Mouse (Mus musculus) kidney, adult 2 months (tissue): Measurements from ENCODE around the gene Ccdc114. TPM values are rescaled to one million over a fixed set of nuclear protein-coding genes. Genes with fewer than 3 reads are reported as not detected.
"Not testable (repeated sequence)": the region's sequence is repeated elsewhere in the genome, so short reads cannot be mapped to it uniquely, and the experiment has no call there.

Experiments
- DNase-seq: peaks from one replicate; pipeline ENCODE4 v3.0.0; 2021
- H3K27ac ChIP-seq: fragments of 200-500 bp; 2 replicates; pipeline ENCODE4 v1.5.1; 2012; ENCODE audit warnings: low read depth, low read length, control low read depth, inconsistent platforms; ENCODE audit not compliant: insufficient read depth
- H3K27me3 ChIP-seq: fragments of 200-500 bp; replicated peaks from 2 replicates; pipeline ENCODE4 v1.6.1; 2012; ENCODE audit warnings: mild to moderate bottlenecking, moderate library complexity, low read length, inconsistent platforms; ENCODE audit not compliant: control insufficient read depth, insufficient read depth
- H3K36me3 ChIP-seq: fragments of 200-500 bp; 2 replicates; pipeline ENCODE4 v1.6.1; 2012; ENCODE audit warnings: mild to moderate bottlenecking, moderate library complexity, low read length, inconsistent platforms; ENCODE audit not compliant: control insufficient read depth, insufficient read depth
- H3K4me1 ChIP-seq: fragments of 200-500 bp; 2 replicates; pipeline ENCODE4 v1.6.1; 2011; ENCODE audit warnings: low read length; ENCODE audit not compliant: control insufficient read depth, insufficient read depth
- H3K4me3 ChIP-seq: fragments of 200-500 bp; 2 replicates; pipeline ENCODE4 v1.5.1; 2011; ENCODE audit warnings: mild to moderate bottlenecking, low read depth, low read length, control low read depth; ENCODE audit not compliant: insufficient read depth
- CTCF ChIP-seq: fragments of 200-500 bp; conservative IDR thresholded peaks from 2 replicates; pipeline ENCODE4 v1.5.1; 2011; ENCODE audit warnings: low read depth, mild to moderate bottlenecking, control low read depth, low read length, moderate library complexity, mixed read lengths; ENCODE audit not compliant: insufficient read depth, insufficient read length
- POLR2A ChIP-seq: fragments of 200-500 bp; IDR thresholded peaks from one replicate; pipeline ENCODE4 v1.6.1; 2011; ENCODE audit warnings: low read depth, low read length, control low read depth
- WGBS: fragments of 180-500 bp; shearing (Covaris S2); methylation state at CpG from one replicate; pipeline ENCODE4 v1.1.7; 2018; 5-methylcytosine and 5-hydroxymethylcytosine counted together
- polyA plus RNA-seq: library from polyadenylated mRNA; depleted of rRNA; stranded (reverse); fragments of >200 nt; gene quantifications from 2 replicates; pipeline ENCODE4 v1.2.3, GENCODE M21; 2012; rRNA removed

Ccdc114 gene
- 8.6 and 8.9 TPM in 2 replicates for polyA plus RNA-seq

DNA sequence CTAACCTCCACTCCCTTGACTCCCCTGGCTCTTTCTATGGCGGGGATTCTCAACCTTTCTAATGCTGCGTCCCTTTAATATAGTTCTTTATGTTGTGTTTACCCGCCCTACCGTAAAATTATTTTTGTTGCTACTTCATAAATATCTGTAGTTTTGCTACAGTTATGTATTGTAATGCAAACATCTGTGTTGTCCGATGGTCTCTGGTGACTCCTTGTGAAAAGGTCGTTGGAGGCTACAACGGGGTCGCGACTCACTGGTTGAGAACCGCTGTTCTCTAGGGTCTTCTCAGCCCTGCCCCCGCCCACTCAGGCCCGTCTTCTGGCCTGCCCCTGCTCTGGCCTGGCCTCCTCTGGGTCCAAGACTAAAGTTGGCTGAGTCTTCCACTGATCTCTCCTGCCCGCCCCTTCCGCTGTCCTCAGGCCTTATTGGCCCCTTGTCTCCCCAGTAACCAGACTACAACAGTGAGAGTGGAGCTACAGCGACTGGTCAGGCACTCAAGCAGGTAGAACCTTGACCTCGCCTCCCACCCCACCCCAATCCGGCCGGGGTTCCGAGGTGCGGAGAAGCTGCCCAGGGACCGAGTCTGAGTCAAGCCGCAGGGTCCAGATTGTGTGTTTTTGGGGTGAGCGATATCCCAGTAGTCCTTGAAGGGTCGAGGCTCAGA lies at the start of gene Ccdc114:
Ccdc114 (plus strand) TSS at position 311 of the 667 bp plus-strand sequence.
- H3K27me3 ChIP-seq: no peaks in the 10 kb centered on the region
- TF ChIP-seq CTCF (no peak), POLR2A (peak; percentile 70)
- peak within 1 kb of the TSS; percentile 96 for H3K27ac ChIP-seq
- H3K4me1 ChIP-seq: no peaks in the 10 kb centered on the region
- peak within 1 kb of the TSS; percentile 75 for H3K4me3 ChIP-seq
- DNase-seq: peak; percentile 93
- WGBS: 4% methylated on average over 24 of the region's 24 CpGs
- H3K36me3 ChIP-seq: no peaks in the 10 kb centered on the region

DNA sequence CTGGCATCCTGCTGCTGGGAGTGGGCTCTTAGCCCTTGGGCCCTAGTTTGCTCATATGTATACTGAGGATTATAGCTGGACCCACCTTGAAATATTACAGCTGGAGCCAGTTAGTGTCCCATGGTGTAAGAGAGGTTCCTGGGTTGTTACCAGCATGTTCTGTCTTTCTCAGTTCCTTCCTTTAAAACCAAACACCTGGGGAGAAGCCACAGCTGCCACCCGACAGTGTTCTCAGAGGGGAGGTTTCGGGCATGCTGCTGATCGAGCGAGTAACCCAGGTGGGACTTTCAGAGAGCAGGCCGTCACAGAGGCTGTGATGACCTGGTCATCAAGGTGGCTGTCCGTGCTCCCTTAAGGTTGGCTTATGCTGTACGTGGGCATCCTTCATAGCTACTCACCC lies 47.0 kb upstream of the Ccdc114 start:
- H3K27ac ChIP-seq: no peak overlapping the region
- H3K4me1 ChIP-seq: peaks cover 6% of the 10 kb centered on the region; the same call in 1 of the 2 replicates
- H3K36me3 ChIP-seq: peaks cover 4% of the 10 kb centered on the region
- DNase-seq: no peak
- H3K4me3 ChIP-seq: no peak overlapping the region
- H3K27me3 ChIP-seq: no peaks in the 10 kb centered on the region
- 92% methylated on average over 7 of the region's 7 CpGs for WGBS
- no peak for TF ChIP-seq POLR2A
- no peak for TF ChIP-seq CTCF

DNA sequence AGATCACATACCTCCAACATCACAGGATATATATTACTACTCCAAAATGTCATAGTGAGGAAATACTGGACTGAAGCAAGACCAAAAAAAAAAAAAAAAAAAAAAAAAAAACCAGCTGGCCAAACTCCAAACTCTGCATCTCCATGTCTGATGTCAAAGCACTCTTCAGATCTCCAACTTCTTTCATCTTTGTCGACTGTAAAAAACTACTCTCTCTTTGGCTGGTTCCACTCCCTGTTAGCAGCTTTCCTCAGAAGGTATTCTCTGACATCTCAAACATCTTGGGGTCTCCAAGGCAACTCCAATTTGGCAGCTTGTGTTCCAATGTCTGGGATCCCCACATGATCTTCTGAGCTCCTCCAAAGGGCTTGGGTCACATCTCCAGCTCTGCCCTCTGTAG lies 45.6 kb upstream of the Ccdc114 start, which contains the start of gene Grin2d:
Grin2d (minus strand) TSS at position 101 of the 400 bp plus-strand sequence.
- 89% methylated on average over 1 of the region's 1 CpGs for WGBS
- DNase-seq, H3K4me1 ChIP-seq, H3K4me3 ChIP-seq, H3K27ac ChIP-seq, H3K27me3 ChIP-seq, H3K36me3 ChIP-seq: not testable (repeated sequence)

DNA sequence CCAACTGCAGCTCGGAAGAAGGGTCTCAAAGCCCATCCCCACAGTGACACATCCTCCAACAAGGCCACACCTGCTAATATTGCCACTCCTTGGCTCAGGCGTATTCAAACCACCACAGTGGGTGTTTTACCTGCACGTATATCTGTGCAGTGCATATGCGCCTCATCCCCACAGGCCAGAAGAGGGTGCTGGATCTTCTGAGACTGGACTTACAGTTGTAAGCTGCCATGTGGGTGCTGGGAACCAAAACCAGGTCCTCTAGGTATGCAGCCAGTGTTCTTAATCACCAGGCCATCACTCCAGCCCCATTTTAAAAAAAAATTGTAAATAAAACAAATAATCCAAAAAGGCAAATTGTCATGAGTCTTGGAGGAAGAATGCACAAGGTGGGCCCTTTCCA lies 43.3 kb upstream of the Ccdc114 start:
- no peak overlapping the region for H3K27ac ChIP-seq
- over 99% methylated on average over 4 of the region's 4 CpGs for WGBS
- no peaks in the 10 kb centered on the region for H3K27me3 ChIP-seq
- H3K4me3 ChIP-seq: no peak overlapping the region
- no peak for TF ChIP-seq POLR2A
- no peak for TF ChIP-seq CTCF
- DNase-seq: no peak
- H3K36me3 ChIP-seq: peaks cover 4% of the 10 kb centered on the region
- H3K4me1 ChIP-seq: no peaks in the 10 kb centered on the region

DNA sequence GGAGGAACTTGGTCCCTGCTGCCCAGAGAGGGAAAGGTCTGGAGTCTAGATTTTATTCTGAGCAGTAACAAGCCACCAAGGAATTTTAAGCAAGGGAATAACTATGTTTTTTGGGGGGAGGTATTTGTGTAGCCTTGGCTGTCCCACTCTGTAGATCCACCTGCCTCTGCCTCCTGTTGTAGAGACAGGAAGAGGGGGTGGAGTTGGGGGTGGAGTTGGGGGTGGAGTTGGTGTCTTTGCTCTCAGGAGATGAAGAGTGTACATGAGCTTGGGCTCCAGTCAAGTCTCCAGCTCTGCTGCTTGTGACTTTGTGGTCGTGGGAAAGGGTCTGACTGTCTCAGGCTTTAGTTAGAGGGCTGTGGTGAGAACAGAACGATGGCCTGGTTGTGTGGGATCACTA lies 42.9 kb upstream of the Ccdc114 start:
- no peak for DNase-seq
- Histone ChIP-seq H3K27ac (no peak overlapping the region), H3K4me1 (no peaks in the 10 kb centered on the region), H3K36me3 (peaks cover 4% of the 10 kb centered on the region), H3K4me3 (no peak overlapping the region), H3K27me3 (no peaks in the 10 kb centered on the region)
- TF ChIP-seq POLR2A: no peak
- no peak for TF ChIP-seq CTCF
- 83% methylated on average over 2 of the region's 2 CpGs for WGBS

DNA sequence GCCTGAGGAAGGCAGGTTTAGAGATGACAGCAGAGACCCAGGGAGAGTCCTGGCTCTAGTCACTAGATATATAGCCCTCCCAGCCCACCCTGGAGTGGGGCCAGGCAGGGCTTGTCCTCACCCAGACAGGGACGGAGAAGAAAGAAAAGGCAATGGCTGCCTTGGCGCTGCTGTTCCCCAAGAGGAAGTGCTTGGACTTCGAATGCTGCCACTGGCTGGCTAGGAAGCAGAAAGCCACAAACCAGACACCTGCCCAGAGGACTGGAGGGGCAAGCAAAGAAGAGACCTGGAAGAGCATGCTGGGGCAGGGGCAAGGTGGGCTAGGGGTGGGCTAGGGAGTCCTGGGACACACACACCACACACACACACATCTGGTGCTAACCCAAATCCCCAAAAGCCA lies 36.6 kb upstream of the Ccdc114 start:
- TF ChIP-seq CTCF: no peak
- 36% methylated on average over 3 of the region's 3 CpGs for WGBS
- H3K4me1 ChIP-seq: no peaks in the 10 kb centered on the region
- no peak for DNase-seq
- H3K4me3 ChIP-seq: no peak overlapping the region
- H3K27me3 ChIP-seq: no peaks in the 10 kb centered on the region
- no peak overlapping the region for H3K27ac ChIP-seq
- H3K36me3 ChIP-seq: no peaks in the 10 kb centered on the region; the same call in 1 of the 2 replicates

DNA sequence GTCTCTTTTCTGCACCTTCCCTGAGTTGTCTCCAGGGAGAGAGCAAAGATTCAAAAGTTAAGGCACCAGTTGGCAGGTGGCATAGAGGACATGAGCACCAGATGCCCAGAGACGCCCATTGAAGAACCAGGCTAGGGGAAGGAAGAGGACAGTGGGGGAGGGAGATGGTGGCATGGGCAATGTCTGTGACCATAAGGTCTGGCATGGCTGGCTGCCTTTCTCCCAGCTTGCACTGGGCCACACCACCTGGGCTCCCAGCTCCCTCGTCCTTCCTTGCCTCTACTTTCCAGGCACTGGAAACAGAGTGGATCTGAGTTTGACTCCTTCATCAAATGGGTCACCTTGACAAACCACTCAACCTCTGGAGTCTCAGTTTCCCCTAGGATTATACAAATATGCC lies 31.2 kb upstream of the Ccdc114 start:
- Histone ChIP-seq H3K4me1 (no peaks in the 10 kb centered on the region), H3K27ac (no peak overlapping the region), H3K4me3 (no peak overlapping the region), H3K27me3 (no peaks in the 10 kb centered on the region), H3K36me3 (no peaks in the 10 kb centered on the region)
- DNase-seq: no peak
- WGBS: 83% methylated on average over 2 of the region's 2 CpGs
- TF ChIP-seq CTCF: no peak
- no peak for TF ChIP-seq POLR2A
